Mouse (Mus musculus) heart, embryonic 12.5 days (tissue): Measurements from ENCODE around the gene Dgka. TPM values are rescaled to one million over a fixed set of nuclear protein-coding genes. Genes with fewer than 3 reads are reported as not detected.

Experiments
- ATAC-seq: fragments of 200-750 bp; cut with Nextera tagmentation; 2 replicates; pipeline ENCODE4 v1.8.0; 2017; ENCODE audit warnings: moderate TSS enrichment, moderate library complexity; ENCODE audit not compliant: insufficient number of reproducible peaks, low FRiP score
- H3K27ac ChIP-seq: fragments of 300-500 bp; sonication (generic); 2 replicates; pipeline ENCODE4 v1.5.1; 2016; ENCODE audit warnings: mild to moderate bottlenecking, moderate library complexity; ENCODE audit not compliant: poor library complexity, severe bottlenecking
- H3K27me3 ChIP-seq: fragments of 300-500 bp; sonication (generic); replicated peaks from 2 replicates; pipeline ENCODE4 v1.6.1; 2016; ENCODE audit warnings: mild to moderate bottlenecking, moderate library complexity
- H3K36me3 ChIP-seq: fragments of 300-500 bp; sonication (generic); 2 replicates; pipeline ENCODE4 v1.6.1; 2016; ENCODE audit warnings: mild to moderate bottlenecking, moderate library complexity
- H3K4me1 ChIP-seq: fragments of 300-500 bp; sonication (generic); replicated peaks from 2 replicates; pipeline ENCODE4 v1.6.1; 2016; ENCODE audit warnings: mild to moderate bottlenecking
- H3K4me2 ChIP-seq: fragments of 300-500 bp; sonication (generic); 2 replicates; pipeline ENCODE4 v1.6.1; 2016; ENCODE audit warnings: mild to moderate bottlenecking, moderate library complexity
- H3K4me3 ChIP-seq: fragments of 300-500 bp; sonication (generic); 2 replicates; pipeline ENCODE4 v1.5.1; 2016; ENCODE audit warnings: mild to moderate bottlenecking
- H3K9ac ChIP-seq: fragments of 300-500 bp; sonication (generic); 2 replicates; pipeline ENCODE4 v1.6.1; 2016; ENCODE audit warnings: mild to moderate bottlenecking, moderate library complexity
- H3K9me3 ChIP-seq: fragments of 300-500 bp; sonication (generic); replicated peaks from 2 replicates; pipeline ENCODE4 v1.6.1; 2016; ENCODE audit warnings: mild to moderate bottlenecking, moderate library complexity
- WGBS: fragments of 180-500 bp; shearing (Covaris S2); methylation state at CpG from one replicate; pipeline ENCODE4 v1.1.7; 2016; 5-methylcytosine and 5-hydroxymethylcytosine counted together
- polyA plus RNA-seq: library from polyadenylated mRNA; unstranded; fragments of >200 nt; fragmentation: Nextera tagmentation; extraction: Ambion mirVana; gene quantifications from 2 replicates; pipeline ENCODE4 v1.2.1, GENCODE M21; 2016

The Dgka gene
- 4.4 TPM in 2 replicates for polyA plus RNA-seq

DNA sequence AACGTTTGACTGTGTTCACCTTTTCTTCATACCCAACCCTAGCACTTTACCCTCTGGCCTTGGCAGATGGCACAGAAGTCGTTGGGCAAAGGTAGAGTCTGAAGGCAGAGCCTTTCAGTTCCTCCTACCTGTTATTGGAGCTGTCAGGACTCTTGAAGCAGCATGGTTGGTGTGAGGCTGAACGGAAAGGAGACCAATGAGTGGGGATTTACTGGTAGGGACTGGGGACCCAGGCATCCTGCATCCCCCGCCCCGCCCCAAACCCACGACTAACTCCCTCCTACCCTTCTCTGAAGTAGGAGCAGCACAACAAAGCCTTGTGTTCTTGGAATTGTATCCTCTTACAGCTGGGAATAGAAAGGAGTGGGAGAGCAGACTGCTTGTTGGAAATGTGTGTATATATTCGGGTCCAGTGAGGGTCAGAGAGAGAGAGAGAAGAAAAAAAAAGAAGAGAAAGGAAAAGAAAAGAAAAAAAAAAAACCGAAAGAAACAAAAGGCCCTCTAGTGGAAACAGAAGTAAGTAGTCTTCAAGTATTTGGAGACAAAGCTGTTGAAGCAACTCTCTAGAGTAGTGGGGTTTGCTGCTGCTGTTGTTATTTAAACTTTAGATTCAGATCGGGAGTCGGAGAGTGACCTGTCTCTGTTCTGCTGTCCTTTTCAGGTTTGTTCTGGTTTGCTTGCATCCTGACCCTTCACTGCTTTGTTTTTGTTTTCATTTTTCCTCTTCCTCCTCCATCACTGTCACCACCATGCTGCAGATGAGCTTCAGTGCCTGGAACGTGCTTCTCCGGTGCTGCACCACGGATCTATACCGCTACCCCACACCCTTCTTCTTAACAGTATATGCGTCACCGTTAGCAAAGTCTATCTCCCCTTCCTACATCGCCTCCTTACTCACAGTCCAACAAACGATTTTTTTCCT lies at the start of gene Dgka:
Gene Dgka, minus strand, starts transcription at position 176 of the 922 bp plus-strand sequence.
- Histone ChIP-seq H3K27me3 (peaks cover 10% of the 10 kb centered on the region), H3K4me1 (peaks cover 27% of the 10 kb centered on the region), H3K4me3 (peak within 1 kb of the TSS; percentile 80), H3K9me3 (no peaks in the 10 kb centered on the region), H3K4me2 (peak within 1 kb of the TSS; percentile 93), H3K9ac (peak within 1 kb of the TSS; percentile 79), H3K36me3 (no peaks in the 10 kb centered on the region), H3K27ac (peak within 1 kb of the TSS; percentile 56)
- ATAC-seq = no peak
- 19% methylated on average over 18 of the region's 18 CpGs for WGBS

DNA sequence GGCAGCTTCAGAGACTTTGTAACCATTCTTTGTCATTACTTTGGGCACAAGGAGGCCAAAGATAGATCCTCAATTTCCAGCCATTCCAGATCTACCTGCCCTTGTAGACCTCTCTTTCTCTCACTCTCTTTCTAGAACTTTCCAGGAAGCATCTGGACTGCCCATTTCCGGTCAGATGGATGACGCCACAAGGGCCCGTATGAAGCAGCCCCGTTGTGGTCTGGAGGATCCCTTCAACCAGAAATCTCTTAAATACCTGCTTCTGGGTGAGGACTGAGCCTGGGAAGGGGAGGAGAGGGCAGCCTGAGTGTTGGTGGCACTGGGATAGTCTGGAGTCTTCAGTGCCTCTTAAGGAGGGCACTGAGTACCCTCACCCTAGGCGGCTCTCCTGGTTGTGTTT lies 49.7 kb upstream of the Dgka start:
- H3K4me3 ChIP-seq = no peak overlapping the region
- no peak for ATAC-seq
- 82% methylated on average over 5 of the region's 5 CpGs for WGBS
- no peak overlapping the region for H3K27ac ChIP-seq
- peaks cover 15% of the 10 kb centered on the region; the same call in 1 of the 2 replicates for H3K4me1 ChIP-seq
- H3K9ac ChIP-seq = no peak overlapping the region
- no peaks in the 10 kb centered on the region for H3K9me3 ChIP-seq
- H3K27me3 ChIP-seq = no peaks in the 10 kb centered on the region
- no peak overlapping the region for H3K4me2 ChIP-seq
- H3K36me3 ChIP-seq = peaks cover 6% of the 10 kb centered on the region

DNA sequence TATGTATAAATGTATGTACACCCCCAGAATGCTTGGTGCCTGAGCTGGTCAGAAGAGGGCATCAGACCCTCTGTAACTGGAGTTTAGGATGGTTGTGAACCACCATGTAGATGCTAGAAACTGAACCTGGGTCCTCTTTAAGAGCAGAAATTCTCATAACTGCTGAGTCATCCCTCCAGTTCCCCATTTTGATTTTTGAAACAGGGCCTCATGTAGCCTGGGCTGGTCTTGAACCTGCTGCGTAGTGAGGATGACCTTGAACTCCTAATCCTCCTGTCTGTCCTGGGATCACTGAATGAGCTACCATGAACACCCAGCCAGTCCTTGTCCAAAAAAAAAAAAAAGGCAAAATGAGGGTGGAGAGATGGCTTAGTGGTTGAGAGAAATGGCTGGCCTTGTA lies 48.6 kb upstream of the Dgka start:
- no peak for ATAC-seq
- Histone ChIP-seq H3K4me2 (no peak overlapping the region), H3K9me3 (no peaks in the 10 kb centered on the region), H3K4me1 (peaks cover 15% of the 10 kb centered on the region; the same call in 1 of the 2 replicates), H3K27me3 (no peaks in the 10 kb centered on the region), H3K9ac (no peak overlapping the region), H3K36me3 (no peaks in the 10 kb centered on the region; the same call in 1 of the 2 replicates), H3K27ac (no peak overlapping the region), H3K4me3 (no peak overlapping the region)
- 93% methylated on average over 1 of the region's 1 CpGs for WGBS

DNA sequence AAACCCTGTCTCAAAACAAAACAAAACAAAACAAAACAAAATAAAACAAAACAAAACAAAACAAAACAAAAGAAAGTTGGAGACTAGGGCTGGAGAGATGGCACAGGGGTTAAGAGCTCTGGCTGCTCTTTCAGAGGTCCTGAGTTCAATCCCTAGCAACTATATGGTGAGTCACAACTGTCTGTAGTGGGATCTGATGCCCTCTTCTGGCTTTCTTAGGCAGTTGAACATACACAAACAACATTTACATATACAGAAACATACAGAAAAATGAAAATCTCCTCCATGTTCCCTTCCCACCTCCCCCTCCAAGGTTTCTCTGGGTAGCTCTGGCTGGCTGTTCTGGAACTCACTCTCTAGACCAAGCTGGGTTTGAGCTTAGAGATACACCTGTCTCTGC lies 47.4 kb upstream of the Dgka start:
- Histone ChIP-seq H3K36me3 (no peaks in the 10 kb centered on the region), H3K9me3 (no peaks in the 10 kb centered on the region), H3K4me2 (no peak overlapping the region), H3K27ac (no peak overlapping the region), H3K4me1 (peaks cover 15% of the 10 kb centered on the region; the same call in 1 of the 2 replicates), H3K27me3 (no peaks in the 10 kb centered on the region), H3K4me3 (no peak overlapping the region), H3K9ac (no peak overlapping the region)
- no peak for ATAC-seq

DNA sequence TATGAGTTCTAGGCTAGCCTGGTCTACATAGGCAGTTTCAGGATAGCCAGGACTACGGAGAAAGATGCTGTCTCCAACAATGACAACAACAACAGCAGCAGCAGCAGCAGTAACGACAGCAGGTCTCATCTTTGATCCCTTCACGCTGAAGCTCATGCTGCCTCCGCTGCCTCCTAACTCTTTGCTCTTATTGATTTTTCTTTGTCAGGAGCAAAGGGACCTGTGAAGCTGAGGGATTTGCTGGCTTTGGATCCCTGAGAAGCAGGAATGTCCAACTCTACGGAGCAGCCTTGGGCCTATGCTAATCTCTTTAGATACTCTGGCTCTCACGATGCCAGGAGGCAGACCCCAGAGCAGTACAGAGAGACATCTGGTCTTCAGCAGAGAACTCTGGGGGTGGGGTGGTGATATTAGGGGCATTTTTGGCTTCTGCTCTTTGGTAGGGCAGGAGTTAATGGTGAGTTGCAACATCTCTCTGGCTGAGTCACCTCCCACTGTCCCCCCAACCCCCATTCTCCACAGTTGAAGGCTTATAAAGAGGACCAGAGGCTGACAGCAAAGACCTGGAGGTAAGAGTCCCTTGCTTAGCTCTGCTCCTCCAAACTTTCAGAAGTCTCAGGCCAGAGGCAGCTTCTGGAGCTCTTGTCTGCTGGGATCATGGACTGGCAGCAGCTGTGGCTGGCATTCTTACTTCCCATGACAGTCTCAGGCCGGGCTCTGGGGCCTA lies 45.9 kb upstream of the Dgka start, which contains the start of gene Mmp19:
Gene Mmp19, plus strand, starts transcription at position 513 of the 727 bp plus-strand sequence.
- H3K36me3 ChIP-seq = no peaks in the 10 kb centered on the region
- no peaks in the 10 kb centered on the region for H3K27me3 ChIP-seq
- H3K4me3 ChIP-seq = no peak within 1 kb of the TSS
- H3K4me2 ChIP-seq = 0 out of 2 replicates have a peak within 1 kb of the TSS, but pooled peaks have one; percentile 15
- peaks cover 10% of the 10 kb centered on the region; the same call in 1 of the 2 replicates for H3K4me1 ChIP-seq
- no peaks in the 10 kb centered on the region for H3K9me3 ChIP-seq
- ATAC-seq = no peak; the same call in 1 of the 2 replicates
- 63% methylated on average over 7 of the region's 7 CpGs for WGBS
- H3K9ac ChIP-seq = no peak within 1 kb of the TSS
- 0 out of 2 replicates have a peak within 1 kb of the TSS, but pooled peaks have one; percentile 2 for H3K27ac ChIP-seq

DNA sequence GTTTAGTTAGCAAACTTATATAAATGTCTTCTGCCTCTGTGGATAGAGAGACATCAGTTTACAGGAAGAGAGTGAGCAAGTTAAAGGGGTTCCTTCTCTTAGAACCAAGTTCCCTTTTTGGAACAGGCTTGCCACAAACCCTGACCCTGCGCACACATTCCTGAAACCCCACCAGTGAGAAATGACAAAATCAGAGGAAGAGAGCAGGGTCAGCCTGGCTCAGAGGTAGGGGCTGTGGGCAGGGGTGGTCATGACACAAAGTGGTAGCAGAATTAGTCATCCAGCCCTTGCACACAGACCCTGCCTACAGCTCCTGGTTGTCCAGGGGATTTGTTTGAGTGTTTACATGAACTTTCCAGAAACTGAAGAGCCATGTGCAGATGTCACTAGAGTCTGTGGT lies 35.5 kb upstream of the Dgka start:
- H3K4me2 ChIP-seq = no peak overlapping the region
- H3K4me3 ChIP-seq = no peak overlapping the region
- 93% methylated on average over 1 of the region's 1 CpGs for WGBS
- no peak overlapping the region for H3K27ac ChIP-seq
- H3K9ac ChIP-seq = no peak overlapping the region
- H3K4me1 ChIP-seq = no peaks in the 10 kb centered on the region
- ATAC-seq = no peak
- no peaks in the 10 kb centered on the region for H3K27me3 ChIP-seq
- peaks cover 12% of the 10 kb centered on the region for H3K9me3 ChIP-seq
- H3K36me3 ChIP-seq = no peaks in the 10 kb centered on the region

DNA sequence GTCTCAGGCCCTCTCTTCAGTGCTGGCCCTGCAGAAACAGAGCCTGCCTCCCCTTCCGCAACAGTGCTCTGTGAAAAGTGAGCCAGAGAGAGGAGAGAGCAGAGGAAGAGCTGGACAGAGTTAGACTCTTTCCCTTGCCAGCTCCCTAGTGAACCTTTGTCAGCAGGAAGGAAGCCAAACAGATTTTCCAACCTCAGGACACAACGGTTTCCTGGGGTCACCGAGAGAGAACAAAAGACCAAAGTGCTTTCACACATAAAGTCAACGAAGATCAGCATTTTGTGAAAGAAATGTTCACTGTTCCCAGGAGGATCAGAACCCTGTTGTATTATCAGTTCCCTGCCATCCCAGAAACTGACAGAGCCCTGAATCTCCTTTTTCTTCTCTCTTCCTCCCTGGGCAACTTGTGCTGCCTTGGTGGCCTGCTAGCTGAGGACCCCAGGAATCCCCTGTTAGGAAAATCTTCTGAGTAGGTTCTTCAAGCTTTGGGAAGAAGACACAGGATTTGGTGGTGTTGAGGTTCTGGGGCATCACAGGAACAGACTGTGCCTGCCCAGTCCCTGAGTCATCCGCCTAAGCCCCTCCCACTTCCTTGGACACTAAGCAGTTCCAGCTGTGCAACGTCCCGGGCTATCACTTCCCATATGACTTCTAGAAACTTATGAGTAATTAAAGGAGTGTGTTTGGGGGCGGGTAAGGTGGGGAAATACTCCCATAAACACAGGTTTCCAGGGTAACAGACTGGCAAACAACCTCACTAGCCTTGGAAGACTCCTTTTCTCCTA lies 34.5 kb upstream of the Dgka start:
- ATAC-seq = peak; percentile 88
- H3K27me3 ChIP-seq = no peaks in the 10 kb centered on the region
- 27% methylated on average over 8 of the region's 8 CpGs for WGBS
- no peak overlapping the region for H3K4me2 ChIP-seq
- peaks cover 7% of the 10 kb centered on the region for H3K9me3 ChIP-seq
- H3K4me3 ChIP-seq = no peak overlapping the region
- H3K9ac ChIP-seq = no peak overlapping the region
- H3K27ac ChIP-seq = peak overlapping the region; percentile 88
- no peaks in the 10 kb centered on the region for H3K36me3 ChIP-seq
- no peaks in the 10 kb centered on the region for H3K4me1 ChIP-seq

DNA sequence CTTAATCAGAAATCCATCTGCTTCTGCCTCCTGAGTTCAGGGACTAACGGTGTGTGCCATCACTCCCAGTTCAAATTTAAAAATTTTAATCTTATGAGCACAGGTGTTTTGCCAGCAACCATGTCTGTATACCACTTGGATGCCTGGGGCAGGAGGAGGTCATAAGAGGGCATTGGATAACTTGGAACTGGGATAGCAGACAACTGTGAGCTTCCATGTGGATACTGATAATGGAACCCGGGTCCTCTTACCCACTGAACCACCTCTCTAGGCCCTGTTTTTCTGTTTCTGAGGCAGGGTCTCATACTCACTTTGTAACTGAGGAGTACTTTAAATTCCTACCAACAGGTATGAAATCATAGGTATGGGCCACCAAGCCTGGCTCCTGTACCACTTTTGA lies 33.8 kb upstream of the Dgka start:
- 82% methylated on average over 2 of the region's 2 CpGs for WGBS
- Histone ChIP-seq H3K9ac (no peak overlapping the region), H3K27ac (peak overlapping the region; percentile 88), H3K4me1 (no peaks in the 10 kb centered on the region), H3K9me3 (no peaks in the 10 kb centered on the region), H3K27me3 (no peaks in the 10 kb centered on the region), H3K4me2 (no peak overlapping the region), H3K36me3 (no peaks in the 10 kb centered on the region), H3K4me3 (no peak overlapping the region)
- no peak for ATAC-seq

DNA sequence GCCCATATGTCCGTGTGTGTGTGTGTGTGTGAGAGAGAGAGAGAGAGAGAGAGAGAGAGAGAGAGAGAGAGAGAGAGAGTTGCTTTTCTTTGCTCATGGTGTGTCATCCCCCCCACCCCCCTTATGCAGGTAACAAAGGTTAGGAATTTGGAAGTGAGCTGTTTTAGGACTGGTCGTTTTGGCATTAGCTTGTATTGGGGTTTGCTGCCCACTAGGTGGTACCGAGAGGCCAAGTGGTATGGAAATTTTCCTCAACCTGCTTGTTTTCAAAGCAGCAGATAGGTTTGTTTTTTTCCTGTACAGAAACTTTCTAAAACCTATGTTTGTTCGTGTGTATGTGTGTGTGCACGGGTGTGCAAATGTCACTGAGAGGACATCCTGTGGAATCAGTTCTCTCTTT lies 29.0 kb upstream of the Dgka start:
- 15% methylated on average over 5 of the region's 5 CpGs for WGBS
- ATAC-seq = no peak

DNA sequence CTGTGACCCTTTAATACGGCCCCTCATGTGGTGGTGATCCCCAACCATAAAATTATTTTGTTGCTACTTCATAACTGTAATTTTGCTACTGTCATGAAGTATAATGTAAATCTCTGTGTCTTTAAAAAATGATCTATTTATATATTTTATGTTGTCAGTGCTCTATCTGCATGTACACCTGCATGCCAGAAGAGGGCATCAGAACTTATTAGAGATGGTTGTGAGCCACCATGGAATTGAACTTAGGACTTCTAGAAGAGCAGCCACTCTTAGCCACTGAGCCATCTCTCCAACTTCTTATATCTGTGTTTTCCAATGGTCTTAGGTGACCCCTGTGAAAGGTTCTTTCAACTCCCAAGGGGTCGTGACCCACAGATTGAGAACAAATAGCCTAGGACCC lies 28.2 kb upstream of the Dgka start:
- no peaks in the 10 kb centered on the region for H3K36me3 ChIP-seq
- no peaks in the 10 kb centered on the region for H3K4me1 ChIP-seq
- H3K27ac ChIP-seq = no peak overlapping the region
- WGBS = 67% methylated on average over 2 of the region's 2 CpGs
- no peak overlapping the region for H3K4me3 ChIP-seq
- H3K9me3 ChIP-seq = no peaks in the 10 kb centered on the region
- H3K4me2 ChIP-seq = no peak overlapping the region
- no peak for ATAC-seq
- H3K9ac ChIP-seq = no peak overlapping the region; the same call in 1 of the 2 replicates
- H3K27me3 ChIP-seq = no peaks in the 10 kb centered on the region

More for the DNA sequence above, 29.0 kb upstream of the Dgka start:
- Histone ChIP-seq H3K4me2 (no peak overlapping the region), H3K27ac (no peak overlapping the region), H3K9ac (no peak overlapping the region), H3K9me3 (no peaks in the 10 kb centered on the region), H3K4me1 (no peaks in the 10 kb centered on the region), H3K36me3 (no peaks in the 10 kb centered on the region), H3K27me3 (no peaks in the 10 kb centered on the region), H3K4me3 (no peak overlapping the region)
